Mouse (Mus musculus) erythroblast, embryonic 14.5 days (primary cell): ENCODE data around the gene Mtch2. TPM values are rescaled to one million over a fixed set of nuclear protein-coding genes. Genes with fewer than 3 reads are reported as not detected.

Experiments
- H3K27me3 ChIP-seq: 2 replicates; pipeline ENCODE4 v1.6.1; 2012; ENCODE audit warnings: inconsistent platforms; ENCODE audit not compliant: control insufficient read depth
- H3K36me3 ChIP-seq: 2 replicates; pipeline ENCODE4 v1.6.1; 2012; ENCODE audit warnings: mild to moderate bottlenecking, inconsistent platforms; ENCODE audit not compliant: control insufficient read depth
- H3K4me1 ChIP-seq: 2 replicates; pipeline ENCODE4 v1.6.1; 2012; ENCODE audit warnings: inconsistent platforms; ENCODE audit not compliant: control insufficient read depth
- H3K4me3 ChIP-seq: replicated peaks from 2 replicates; pipeline ENCODE3; 2012; ENCODE audit warnings: moderate library complexity, mild to moderate bottlenecking, inconsistent platforms
- H3K9me3 ChIP-seq: 2 replicates; pipeline ENCODE4 v1.6.1; 2012; ENCODE audit warnings: low read length, inconsistent platforms, mixed read lengths; ENCODE audit not compliant: control insufficient read depth
- GATA1 ChIP-seq: IDR thresholded peaks from 2 replicates; pipeline ENCODE4 v1.6.1; 2012; ENCODE audit warnings: low read length, inconsistent platforms, mixed read lengths
- TAL1 ChIP-seq: IDR thresholded peaks from 3 replicates; pipeline ENCODE4 v1.6.1; 2012; ENCODE audit warnings: low read length, inconsistent platforms, mixed read lengths
- polyA plus RNA-seq: library from polyadenylated mRNA; stranded (reverse); fragments of >175 nt; gene quantifications from 2 replicates; pipeline ENCODE4 v1.2.3, GENCODE M21; 2012

Mtch2 gene
- polyA plus RNA-seq, 1 experiment, result 1.8 TPM

DNA sequence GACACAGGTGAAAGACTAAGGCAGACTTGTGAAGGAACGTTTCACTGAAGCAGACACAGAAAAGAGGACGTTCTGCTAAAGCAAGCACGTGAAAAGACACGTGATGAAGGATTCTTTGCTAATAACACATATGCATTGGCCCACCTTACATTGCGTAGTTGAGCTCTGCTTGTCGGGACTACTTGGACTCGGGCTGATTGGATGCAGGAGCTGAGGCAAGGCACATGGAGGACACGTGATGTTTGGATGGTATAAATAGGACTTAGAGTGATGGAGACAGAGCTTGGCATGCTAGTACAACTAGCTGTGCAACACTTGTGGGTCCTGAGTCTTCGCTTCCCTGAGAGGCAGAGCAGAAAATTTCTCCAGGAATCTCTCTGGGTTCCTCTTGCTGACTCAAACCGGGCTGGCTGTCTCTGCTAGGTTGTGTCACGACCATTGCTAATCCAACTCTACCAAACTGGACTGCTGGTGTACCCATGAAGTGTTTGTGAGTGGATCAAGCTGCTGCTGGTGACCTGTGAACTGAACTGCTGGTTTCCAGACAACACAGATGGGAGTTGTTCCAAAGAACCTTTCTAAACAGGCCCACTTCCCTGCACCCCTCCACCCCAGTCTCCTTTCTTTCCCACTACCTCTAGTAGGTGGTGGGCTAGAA lies 21.3 kb upstream of the Mtch2 start:
- no peak for TF ChIP-seq TAL1
- TF ChIP-seq GATA1, result no peak
- Histone ChIP-seq H3K4me1 (no peaks in the 10 kb centered on the region; the same call in 1 of the 2 replicates), H3K27me3 (peaks cover 2% of the 10 kb centered on the region; the same call in 1 of the 2 replicates), H3K36me3 (no peaks in the 10 kb centered on the region), H3K9me3 (no peaks in the 10 kb centered on the region), H3K4me3 (no peak overlapping the region)

DNA sequence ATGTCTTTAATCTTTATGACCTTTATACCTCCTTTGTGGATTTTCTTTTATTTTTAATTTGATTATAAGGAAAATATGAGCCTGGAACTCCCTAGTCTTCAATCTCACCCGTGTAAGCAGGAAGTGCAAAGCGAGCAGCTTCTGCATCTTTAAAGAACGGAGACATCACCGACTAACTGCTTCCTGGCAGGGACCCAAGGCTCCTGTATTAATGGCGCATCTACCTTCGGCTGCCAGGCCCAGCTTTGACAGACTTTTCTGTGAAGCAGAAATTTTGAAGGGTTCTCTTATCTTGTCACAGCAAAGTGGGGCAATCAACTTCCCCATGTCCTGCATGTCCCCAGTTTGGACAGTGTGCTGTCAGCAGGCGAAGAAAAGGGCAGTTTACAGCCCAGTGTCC lies 18.2 kb upstream of the Mtch2 start:
- H3K4me3 ChIP-seq, result no peak overlapping the region
- H3K27me3 ChIP-seq, result peaks cover 5% of the 10 kb centered on the region; the same call in 1 of the 2 replicates
- H3K9me3 ChIP-seq, result no peaks in the 10 kb centered on the region
- TF ChIP-seq TAL1 (no peak), GATA1 (no peak)
- no peaks in the 10 kb centered on the region; the same call in 1 of the 2 replicates for H3K4me1 ChIP-seq
- H3K36me3 ChIP-seq, result no peaks in the 10 kb centered on the region

DNA sequence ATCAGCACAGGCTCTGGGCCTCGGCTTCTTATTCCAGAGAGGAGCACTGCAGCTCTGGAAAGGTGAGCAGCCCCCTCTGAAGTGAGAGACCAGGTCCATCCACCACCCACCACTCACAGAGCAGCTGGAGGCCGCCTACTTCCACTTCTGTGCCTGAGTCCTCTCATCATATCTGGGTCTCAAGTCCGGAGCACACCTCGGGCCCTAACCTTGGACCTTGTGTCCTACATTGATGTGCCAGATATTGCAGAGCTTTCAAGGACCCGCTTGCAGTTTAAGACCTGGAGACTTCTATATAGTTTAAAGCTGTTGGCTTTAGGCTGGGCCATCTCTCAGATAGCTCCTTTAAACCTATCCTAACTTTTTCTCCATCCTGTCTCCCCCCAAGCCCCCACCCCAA lies 13.5 kb upstream of the Mtch2 start:
- TF ChIP-seq GATA1, result no peak
- TF ChIP-seq TAL1, result no peak
- no peaks in the 10 kb centered on the region for H3K36me3 ChIP-seq
- peaks cover 5% of the 10 kb centered on the region; the same call in 1 of the 2 replicates for H3K27me3 ChIP-seq
- H3K4me3 ChIP-seq, result no peak overlapping the region
- H3K4me1 ChIP-seq, result no peaks in the 10 kb centered on the region; the same call in 1 of the 2 replicates
- no peaks in the 10 kb centered on the region for H3K9me3 ChIP-seq

DNA sequence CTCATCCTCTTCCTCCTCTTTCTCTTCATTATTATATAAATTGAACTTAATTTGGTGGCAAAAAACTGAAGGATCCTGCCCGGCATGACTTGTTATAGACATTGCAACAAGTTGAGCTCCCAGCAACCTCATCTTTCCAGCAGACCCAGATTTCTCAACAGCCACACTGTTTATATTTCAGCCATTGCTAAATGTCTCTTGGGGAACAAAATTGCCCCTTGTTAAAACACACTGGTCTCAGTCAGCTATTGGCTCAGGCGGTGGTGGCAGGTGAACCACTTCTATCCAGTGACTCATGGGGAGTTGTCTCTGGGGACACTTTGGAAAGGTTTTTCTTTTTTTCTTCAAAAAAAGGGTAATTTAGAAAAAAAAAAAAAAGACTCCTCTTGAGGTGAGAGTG lies 8.3 kb upstream of the Mtch2 start:
- H3K4me1 ChIP-seq, result no peaks in the 10 kb centered on the region
- 0 out of 2 replicates have a peak, but pooled peaks cover 3% of the 10 kb centered on the region for H3K27me3 ChIP-seq
- no peaks in the 10 kb centered on the region for H3K9me3 ChIP-seq
- H3K4me3 ChIP-seq, result no peak overlapping the region
- no peaks in the 10 kb centered on the region for H3K36me3 ChIP-seq
- TF ChIP-seq TAL1 (no peak), GATA1 (no peak)

DNA sequence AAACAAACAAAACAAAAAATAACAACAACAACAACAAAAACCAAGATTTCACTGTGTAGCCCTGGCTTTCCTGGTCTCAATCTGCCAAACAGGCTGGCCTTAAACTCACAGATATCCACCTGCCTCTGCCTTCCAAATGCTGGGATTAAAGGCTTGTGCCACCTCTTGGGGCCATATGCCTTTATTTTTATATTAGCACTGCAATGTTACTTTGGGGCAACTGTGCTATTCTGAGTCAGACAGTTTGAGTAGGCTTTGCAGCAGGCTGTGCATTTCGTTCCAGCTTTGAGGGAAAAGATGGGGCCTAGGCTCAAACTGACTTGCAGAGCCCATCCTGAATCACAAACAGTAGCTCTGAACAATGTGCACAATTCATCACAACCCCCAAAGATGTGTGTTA lies 3.3 kb upstream of the Mtch2 start:
- Histone ChIP-seq H3K36me3 (no peaks in the 10 kb centered on the region), H3K4me3 (no peak overlapping the region), H3K27me3 (0 out of 2 replicates have a peak, but pooled peaks cover 3% of the 10 kb centered on the region), H3K9me3 (no peaks in the 10 kb centered on the region), H3K4me1 (peaks cover 33% of the 10 kb centered on the region)
- no peak for TF ChIP-seq TAL1
- no peak for TF ChIP-seq GATA1

DNA sequence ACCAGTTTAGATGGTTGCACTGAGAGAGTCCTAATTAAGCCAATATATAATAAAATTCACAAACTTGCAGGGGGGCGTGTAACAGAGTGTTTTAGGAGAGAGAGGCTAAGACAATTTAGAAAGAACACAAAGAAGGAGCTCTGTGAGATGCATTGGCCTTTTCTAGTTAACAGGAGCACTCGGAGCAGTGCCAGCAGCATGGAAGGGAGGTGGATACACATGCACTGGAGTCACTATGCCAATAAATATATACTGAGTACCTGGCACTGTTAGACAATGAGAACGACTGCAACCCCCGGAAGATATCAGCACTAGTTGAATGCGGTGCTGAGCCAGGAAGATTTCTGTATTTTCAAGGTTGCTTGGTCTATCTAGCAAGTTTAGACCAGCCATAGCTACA lies 2.7 kb upstream of the Mtch2 start:
- H3K4me3 ChIP-seq, result no peak overlapping the region
- peaks cover 39% of the 10 kb centered on the region for H3K4me1 ChIP-seq
- H3K27me3 ChIP-seq, result 0 out of 2 replicates have a peak, but pooled peaks cover 3% of the 10 kb centered on the region
- H3K9me3 ChIP-seq, result no peaks in the 10 kb centered on the region
- H3K36me3 ChIP-seq, result peaks cover 2% of the 10 kb centered on the region
- TF ChIP-seq GATA1 (no peak), TAL1 (no peak)

DNA sequence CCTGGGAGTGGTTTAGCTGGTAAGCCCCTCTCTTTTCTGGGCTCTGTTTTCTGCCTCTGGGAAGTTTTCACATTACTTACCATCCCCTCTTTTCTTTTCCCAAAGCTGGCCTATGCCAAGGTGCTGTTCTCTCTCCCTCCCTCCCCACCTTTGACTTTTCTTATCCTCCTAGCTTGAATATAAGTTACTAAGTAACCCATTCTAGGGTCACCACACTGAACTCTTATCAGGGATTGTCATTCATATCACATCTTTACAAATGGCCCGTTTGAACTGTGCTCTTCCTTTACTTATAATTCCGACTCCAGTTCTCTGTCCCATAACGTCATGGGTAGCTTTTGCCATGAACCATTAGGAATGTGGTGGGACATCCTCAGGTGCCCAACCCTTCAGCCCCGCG lies 1.7 kb upstream of the Mtch2 start:
- no peaks in the 10 kb centered on the region for H3K9me3 ChIP-seq
- peaks cover 41% of the 10 kb centered on the region for H3K4me1 ChIP-seq
- peaks cover 10% of the 10 kb centered on the region for H3K36me3 ChIP-seq
- TF ChIP-seq GATA1 (no peak), TAL1 (no peak)
- no peaks in the 10 kb centered on the region for H3K27me3 ChIP-seq
- no peak overlapping the region for H3K4me3 ChIP-seq

DNA sequence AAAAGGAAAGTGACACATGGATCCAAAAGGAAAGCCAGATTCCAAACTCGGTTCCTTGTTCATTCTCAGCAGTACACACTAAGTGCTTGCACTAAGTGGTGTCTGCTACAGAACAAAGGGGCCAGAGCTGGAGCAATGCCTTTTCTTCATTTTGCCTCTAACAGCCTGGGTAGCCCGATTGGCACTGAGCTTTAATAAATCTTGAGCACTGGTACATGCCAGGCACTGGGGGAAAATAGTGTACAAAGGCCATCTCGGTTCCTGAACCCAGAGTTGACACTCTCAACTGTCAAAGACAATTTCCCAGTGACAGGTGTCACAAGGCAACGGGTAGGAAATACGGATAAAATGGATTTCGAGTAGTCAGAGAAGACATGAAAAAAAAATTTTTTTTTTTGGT lies 784 bp upstream of the Mtch2 start:
- Histone ChIP-seq H3K4me1 (peaks cover 45% of the 10 kb centered on the region), H3K4me3 (peak overlapping the region; percentile 89), H3K9me3 (no peaks in the 10 kb centered on the region), H3K36me3 (peaks cover 20% of the 10 kb centered on the region), H3K27me3 (no peaks in the 10 kb centered on the region)
- no peak for TF ChIP-seq TAL1
- no peak for TF ChIP-seq GATA1

DNA sequence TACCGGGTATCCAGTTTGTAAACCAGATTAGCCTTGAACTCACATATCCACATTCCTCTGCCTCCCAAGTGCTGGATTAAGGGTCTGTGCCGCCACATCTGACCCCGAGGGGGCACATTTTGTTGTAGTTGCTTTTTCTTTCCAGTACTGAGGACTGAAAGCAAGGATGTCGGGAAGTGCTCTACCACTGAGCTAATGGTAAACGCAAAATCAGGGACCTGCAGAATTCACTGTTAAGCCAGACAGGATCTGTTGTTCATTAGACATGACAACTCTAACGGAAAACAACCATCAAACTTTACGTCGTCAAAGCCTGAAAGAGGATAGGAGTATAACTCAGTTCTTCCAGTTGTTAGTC lies 379 bp upstream of the Mtch2 start:
- H3K9me3 ChIP-seq, result no peaks in the 10 kb centered on the region
- peaks cover 24% of the 10 kb centered on the region for H3K36me3 ChIP-seq
- TF ChIP-seq TAL1 (no peak), GATA1 (no peak)

DNA sequence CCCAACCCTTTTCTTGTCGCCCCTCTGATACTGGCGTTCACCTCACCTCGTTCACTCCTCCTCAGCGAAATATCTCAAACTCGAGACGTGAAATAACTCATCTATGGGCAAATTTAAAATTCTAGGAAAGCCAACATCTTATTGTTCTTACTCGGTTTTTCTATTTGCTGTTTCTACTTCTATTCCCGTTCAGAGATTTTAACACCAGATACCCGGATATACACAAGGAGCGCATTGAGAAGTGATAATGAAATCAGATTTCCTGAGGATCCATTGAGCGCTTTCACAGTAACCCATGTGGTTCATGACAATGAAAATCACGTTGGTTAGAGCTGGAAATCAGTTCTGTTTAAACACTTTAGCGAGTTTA lies 711 bp downstream of the Mtch2 start:
- TF ChIP-seq GATA1 (no peak), TAL1 (no peak)
- H3K4me3 ChIP-seq, result peak overlapping the region; percentile 89
- no peaks in the 10 kb centered on the region for H3K9me3 ChIP-seq
- no peaks in the 10 kb centered on the region for H3K27me3 ChIP-seq
- H3K36me3 ChIP-seq, result peaks cover 35% of the 10 kb centered on the region
- peaks cover 46% of the 10 kb centered on the region for H3K4me1 ChIP-seq

More for the DNA sequence above, 379 bp upstream of the Mtch2 start:
- Histone ChIP-seq H3K4me1 (peaks cover 46% of the 10 kb centered on the region), H3K27me3 (no peaks in the 10 kb centered on the region), H3K4me3 (peak overlapping the region; percentile 89)
